Mouse (Mus musculus) olfactory bulb, adult 2 months (tissue): ENCODE data around the gene Pank1.

Experiments
- CTCF ChIP-seq: fragments of 200-500 bp; IDR thresholded peaks from 2 replicates; pipeline ENCODE4 v1.5.1; 2012; ENCODE audit warnings: low read depth, mild to moderate bottlenecking, low read length, moderate library complexity; ENCODE audit not compliant: insufficient read depth
- POLR2A ChIP-seq: fragments of 200-500 bp; IDR thresholded peaks from 2 replicates; pipeline ENCODE4 v1.6.1; 2012; ENCODE audit warnings: mild to moderate bottlenecking, low read depth, low read length, moderate library complexity; ENCODE audit not compliant: insufficient read depth

GRCm38 (mm10) chr19:34807173-34807572, 72.1 kb downstream of the Pank1 start:
- TF ChIP-seq CTCF (no peak), POLR2A (no peak)
